Mouse (Mus musculus) bone marrow macrophage, adult 2 months (primary cell): Measurements from ENCODE around the gene Baz1a.

Experiments
- CTCF ChIP-seq: IDR thresholded peaks from 2 replicates; pipeline ENCODE4 v1.5.1; 2012; ENCODE audit warnings: low read depth, mild to moderate bottlenecking, low read length, moderate library complexity
- POLR2A ChIP-seq: IDR thresholded peaks from 2 replicates; pipeline ENCODE4 v1.6.1; 2012; ENCODE audit warnings: mild to moderate bottlenecking, low read depth, low read length, borderline replicate concordance

GRCm38 (mm10) chr12:54992814-54993213 is 21.3 kb downstream of the Baz1a start:
- TF ChIP-seq POLR2A (no peak), CTCF (no peak)
